Mouse (Mus musculus) heart, adult 8-10 months (tissue): ENCODE results near the gene Chst14. TPM values are rescaled to one million over a fixed set of nuclear protein-coding genes. Genes with fewer than 3 reads are reported as not detected.

Experiments used
- DNase-seq: peaks from one replicate; pipeline ENCODE4 v3.0.0; 2022; ENCODE audit warnings: low spot score
- total RNA-seq, 4 experiments: library from RNA; stranded (reverse); gene quantifications; 2 replicates each; pipeline ENCODE4 v1.2.4; 2022

Gene Chst14
- total RNA-seq, 4 experiments from 2014 or later: 5.7 to 9.2 (median 8.4) TPM

- no peak for DNase-seq
Observed at GRCm38 (mm10) chr2:118905433-118906117, 20.7 kb upstream of the Chst14 start.

DNA sequence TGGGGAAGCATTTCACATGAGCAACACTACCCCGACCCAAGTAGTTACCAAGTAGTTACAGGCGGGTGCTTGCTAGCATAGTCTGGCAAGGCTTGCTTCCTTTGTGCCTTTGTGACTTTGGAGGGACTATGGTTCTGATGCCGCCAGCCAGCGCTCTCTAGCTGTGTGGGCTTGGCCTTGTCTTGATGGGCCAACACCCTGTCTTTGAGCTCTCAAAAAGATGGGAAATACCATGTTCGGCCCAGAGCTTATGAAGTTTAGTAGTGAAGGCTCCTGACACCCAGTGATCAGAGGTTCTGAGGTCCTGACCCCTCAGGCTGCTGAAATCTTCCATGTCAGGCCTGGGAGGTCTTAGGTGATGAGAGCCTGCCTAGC is 20.2 kb upstream of the Chst14 start:
- DNase-seq: no peak

- no peak for DNase-seq
Observed at GRCm38 (mm10) chr2:118907781-118908180, 18.5 kb upstream of the Chst14 start.

DNA sequence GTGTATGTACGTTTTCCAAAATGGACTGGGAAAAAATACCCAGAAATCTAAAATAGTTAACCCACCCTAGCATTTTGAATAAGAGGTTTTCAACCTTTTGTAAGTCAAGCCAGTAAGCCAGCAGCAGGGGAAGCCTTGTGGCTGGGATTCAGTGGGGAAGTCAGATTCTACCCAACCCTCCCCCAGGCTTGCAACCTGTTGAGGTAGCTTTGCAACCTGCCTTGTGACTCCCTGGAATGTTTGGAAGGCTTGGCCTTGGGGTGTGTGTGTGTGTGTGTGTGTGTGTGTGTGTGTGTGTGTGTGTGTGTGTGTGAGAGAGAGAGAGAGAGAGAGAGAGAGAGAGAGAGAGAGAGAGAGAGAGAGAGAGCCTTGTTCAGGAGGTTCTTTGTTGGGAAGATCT is 17.1 kb upstream of the Chst14 start:
- no peak for DNase-seq

DNA sequence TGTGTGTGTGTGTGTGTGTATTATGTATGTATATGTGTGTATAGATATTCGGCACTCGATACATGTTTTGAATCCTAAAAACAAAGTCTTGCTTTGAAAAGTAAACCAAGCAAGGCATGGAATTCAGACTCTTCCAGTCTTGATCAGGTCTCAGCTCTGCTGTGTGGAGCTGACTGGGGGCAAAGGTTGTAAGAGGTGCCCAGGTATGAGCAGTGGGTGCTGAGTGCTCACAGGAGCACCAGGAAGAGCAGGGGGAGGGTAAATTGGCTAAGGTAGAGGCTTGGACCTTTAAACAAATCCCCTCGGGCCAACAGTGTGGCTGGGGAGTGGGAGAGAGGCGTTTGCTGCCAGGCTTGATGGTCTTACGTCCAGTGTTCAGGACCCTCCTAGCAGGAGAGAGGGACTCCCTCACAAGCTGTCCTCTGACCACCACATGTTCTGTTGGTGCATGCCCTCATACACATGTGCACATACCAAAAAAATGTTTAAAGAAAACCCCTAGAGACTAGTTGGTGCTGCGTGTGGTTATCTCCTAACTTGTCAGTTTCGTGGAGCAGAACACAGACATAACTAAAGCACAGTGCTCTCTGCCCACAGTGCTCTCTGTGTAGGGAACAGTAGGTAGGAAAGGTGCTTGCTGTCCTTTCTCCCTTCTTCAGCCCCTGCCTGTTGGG is 15.6 kb upstream of the Chst14 start:
- DNase-seq: no peak

DNA sequence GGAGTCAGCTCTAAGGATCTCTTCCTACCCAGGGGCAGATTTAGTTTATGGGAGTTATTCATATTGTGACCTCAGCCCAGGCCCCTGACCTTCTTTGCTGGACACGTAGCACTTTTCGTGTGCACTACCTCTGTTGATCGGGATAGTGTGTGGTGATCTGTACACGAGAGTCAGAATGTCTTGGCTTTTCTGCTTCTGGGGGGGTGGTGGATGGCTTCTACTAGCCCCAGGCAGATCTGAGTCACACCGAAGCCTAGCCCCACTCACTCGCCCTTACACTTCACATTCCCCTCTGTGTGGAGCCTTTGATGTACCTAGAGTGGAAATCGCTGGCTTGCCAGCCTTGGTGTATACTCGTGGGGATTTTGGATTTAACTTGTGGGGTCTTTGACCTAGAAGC is 13.6 kb upstream of the Chst14 start:
- no peak for DNase-seq

GRCm38 (mm10) chr2:118913551-118914276 is 12.6 kb upstream of the Chst14 start:
- DNase-seq: no peak

- no peak for DNase-seq
Observed at GRCm38 (mm10) chr2:118914685-118915084, 11.6 kb upstream of the Chst14 start.

DNA sequence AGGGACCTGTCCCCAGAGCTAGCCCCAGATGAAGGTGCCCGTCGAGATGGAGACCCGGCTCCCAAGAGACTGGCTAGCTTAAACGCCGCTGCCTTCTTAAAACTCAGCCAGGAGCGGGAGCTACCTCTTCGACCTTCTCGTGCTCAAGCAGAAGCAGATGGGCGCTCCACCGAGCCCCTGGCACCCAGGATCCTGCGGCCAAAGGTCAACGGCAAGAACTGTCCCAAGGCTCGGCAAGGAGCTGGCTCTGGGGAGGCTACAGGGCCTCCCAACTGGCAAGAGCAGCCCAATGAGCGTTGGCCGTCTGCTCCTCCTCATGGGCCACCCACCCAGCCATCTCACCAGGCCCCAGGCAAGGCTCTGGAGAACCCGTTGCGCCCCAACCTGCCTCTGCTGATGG is 9.9 kb upstream of the Chst14 start:
- DNase-seq: no peak

DNA sequence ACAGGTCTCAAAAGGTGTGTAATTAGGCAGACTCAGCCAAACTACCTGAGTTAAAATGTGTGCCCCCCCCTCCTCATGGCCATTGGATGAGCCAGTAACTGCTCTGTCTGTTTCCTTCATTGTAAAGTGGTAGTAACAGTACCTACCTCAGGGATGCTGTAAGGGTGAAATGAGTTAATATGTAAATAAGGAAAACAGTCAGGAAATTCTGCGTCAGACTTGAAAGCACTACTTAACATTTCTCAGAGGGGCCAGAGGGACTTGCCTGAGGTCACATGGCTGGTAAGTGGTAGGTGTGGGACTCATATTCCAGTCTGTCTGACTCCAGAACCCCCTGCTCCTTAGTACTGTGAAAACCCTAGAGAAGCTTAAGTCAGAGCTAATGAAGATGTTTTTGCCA is 7.8 kb upstream of the Chst14 start:
- no peak for DNase-seq

DNA sequence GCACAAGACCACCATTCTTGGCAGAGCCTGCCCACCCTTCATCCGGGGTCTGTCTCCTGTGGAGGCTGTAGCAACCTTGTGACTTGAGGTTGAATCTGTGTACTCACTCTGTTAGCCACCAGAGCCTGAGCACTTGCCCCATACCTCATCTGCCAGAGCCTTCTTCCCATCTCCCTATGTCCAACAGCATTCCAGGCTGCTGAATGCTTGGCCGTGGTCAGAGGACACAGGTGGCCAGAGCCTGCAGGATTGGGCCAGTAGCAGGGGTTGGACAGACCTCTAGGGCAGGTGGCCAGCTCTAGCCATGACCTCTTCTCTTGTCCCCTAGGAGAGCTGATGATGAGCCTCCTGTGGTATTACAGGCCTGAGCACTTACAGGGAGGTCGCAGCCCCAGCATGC is 5.9 kb upstream of the Chst14 start:
- DNase-seq: no peak

DNA sequence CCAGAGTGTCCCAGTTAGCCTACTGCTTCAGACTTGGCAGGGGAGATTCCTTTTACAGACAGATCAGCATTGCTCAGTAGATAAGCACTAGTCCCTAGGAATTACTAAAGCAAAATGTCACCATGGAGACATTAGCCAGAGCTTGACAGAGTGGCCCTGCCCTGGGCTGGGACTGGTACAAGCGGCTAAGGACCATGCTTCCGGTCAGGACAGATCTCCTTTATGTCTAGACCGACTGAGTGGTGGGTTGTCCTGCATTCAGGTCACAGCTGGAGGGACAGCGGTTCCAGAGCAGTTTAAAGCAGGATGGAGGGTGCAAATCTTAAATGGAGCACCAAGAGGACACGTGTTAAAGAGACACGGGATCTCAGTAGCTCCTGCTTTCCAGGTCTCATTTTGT is 344 bp upstream of the Chst14 start:
- no peak for DNase-seq

DNA sequence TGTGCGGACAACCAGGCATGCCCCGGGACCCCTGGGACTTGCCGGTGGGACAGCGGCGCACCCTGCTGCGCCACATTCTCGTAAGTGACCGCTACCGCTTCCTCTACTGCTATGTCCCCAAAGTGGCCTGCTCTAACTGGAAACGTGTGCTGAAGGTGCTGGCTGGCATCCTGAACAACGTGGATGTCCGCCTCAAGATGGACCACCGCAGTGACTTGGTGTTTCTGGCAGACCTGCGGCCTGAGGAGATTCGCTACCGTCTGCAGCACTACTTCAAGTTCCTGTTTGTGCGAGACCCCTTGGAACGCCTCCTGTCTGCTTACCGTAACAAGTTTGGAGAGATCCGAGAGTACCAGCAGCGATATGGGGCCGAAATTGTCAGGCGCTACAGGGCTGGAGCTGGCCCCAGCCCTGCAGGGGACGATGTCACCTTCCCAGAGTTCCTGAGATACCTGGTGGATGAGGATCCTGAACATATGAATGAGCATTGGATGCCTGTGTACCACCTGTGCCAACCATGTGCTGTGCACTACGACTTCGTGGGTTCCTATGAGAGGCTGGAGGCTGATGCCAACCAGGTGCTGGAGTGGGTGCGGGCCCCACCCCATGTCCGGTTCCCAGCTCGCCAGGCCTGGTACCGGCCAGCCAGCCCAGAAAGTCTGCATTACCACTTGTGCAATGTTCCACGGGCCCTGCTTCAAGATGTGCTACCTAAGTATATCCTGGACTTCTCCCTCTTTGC is 873 bp downstream of the Chst14 start:
- DNase-seq: no peak

GRCm38 (mm10) chr2:118941341-118941740 is 15.0 kb downstream of the Chst14 start:
- DNase-seq: no peak

- DNase-seq: no peak
Observed at GRCm38 (mm10) chr2:118943232-118943631, 16.9 kb downstream of the Chst14 start.

GRCm38 (mm10) chr2:118948818-118949217 is 22.5 kb downstream of the Chst14 start:
- DNase-seq: no peak

DNA sequence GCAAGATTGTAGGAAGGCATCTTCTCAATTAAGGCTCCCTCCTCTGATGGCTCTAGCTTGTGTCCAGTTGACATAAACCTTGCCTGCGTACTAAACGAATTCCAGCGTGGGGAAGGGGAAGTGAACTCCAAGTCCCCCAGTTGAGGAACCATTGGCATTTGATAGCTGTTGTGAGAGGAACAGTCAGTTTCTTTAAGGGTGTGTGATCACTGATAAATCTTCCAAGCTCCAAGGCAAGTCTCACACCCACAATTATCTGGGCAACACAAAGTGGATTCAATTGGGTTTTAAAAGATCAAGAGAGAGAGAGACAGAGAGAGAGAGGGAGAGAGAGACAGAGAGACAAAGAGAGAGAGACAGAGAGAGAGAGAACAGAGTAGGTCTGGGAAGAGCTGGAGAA is 23.4 kb downstream of the Chst14 start:
- no peak for DNase-seq

GRCm38 (mm10) chr2:118956497-118956896 is 30.2 kb downstream of the Chst14 start:
- DNase-seq: no peak

GRCm38 (mm10) chr2:118959644-118960043 is 33.3 kb downstream of the Chst14 start:
- DNase-seq: no peak

DNA sequence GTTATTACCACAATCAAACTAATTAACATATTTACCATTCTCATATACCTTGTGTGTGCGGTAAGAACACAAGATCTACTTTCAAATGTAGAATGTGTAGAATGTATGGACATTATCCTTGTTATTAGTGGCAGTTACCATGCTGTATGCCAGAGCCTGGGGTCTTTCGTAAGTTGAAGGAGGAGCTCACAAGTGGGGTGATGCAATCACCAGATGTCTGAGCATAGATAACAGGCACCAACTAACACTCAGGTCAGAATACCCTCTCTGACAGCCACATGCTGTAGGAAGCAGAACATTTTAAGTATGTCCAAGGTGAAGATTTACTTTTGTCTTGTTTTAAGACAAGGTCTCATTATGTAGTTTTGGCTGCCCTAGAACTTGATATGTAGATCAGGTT is 34.1 kb downstream of the Chst14 start:
- DNase-seq: no peak

DNA sequence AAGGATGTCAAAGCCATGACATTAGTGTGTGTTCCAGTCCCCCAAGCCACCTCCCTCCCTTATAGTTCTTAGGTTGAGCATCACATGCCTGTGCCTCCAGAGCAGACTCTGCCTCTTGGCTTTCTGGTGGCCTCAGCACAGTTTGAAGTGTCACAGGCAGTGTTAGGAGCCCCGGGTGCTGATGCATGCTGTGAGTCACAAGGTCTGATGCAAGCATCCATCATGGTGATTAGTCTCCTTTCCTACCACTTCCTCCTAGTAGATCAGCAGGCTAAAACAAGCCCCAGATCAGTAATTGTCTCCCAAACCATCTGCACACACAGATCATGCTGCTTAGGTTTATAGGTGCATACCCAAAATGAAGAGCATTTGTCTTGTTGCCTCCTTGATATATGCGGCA is 35.2 kb downstream of the Chst14 start:
- DNase-seq: no peak

- DNase-seq: no peak
Observed at GRCm38 (mm10) chr2:118963007-118963675, 36.8 kb downstream of the Chst14 start.
